Mouse (Mus musculus) heart, embryonic 14.5 days (tissue): Measurements from ENCODE around the gene Itpr2. TPM values are rescaled to one million over a fixed set of nuclear protein-coding genes. Genes with fewer than 3 reads are reported as not detected.
A peak's percentile ranks its signal among the peaks of the same experiment; 100 is the strongest.

Source experiments
- ATAC-seq: fragments of 200-750 bp; cut with Nextera tagmentation; 2 replicates; pipeline ENCODE4 v1.8.0; 2017; ENCODE audit warnings: low read depth, moderate TSS enrichment; ENCODE audit not compliant: insufficient number of reproducible peaks, insufficient read depth, low FRiP score
- H3K27ac ChIP-seq, 2 experiments: fragments of 200-500 bp in 1 of 2; fragments of 300-500 bp in 1 of 2; sonication (generic) in 1 of 2; replicated peaks in 1 of 2; 2 replicates each; pipeline ENCODE4 v1.5.1; 2012 to 2014; ENCODE audit warnings: low read depth in 2 of 2, low read length in 2 of 2, control low read depth in 1 of 2, mild to moderate bottlenecking in 1 of 2, mixed read lengths in 1 of 2; ENCODE audit not compliant: control insufficient read depth in 1 of 2, insufficient read depth in 1 of 2
- H3K27me3 ChIP-seq: fragments of 300-500 bp; sonication (generic); 2 replicates; pipeline ENCODE4 v1.6.1; 2014; ENCODE audit warnings: mild to moderate bottlenecking, low read length, control low read depth; ENCODE audit not compliant: control insufficient read depth, insufficient read depth
- H3K36me3 ChIP-seq: fragments of 300-500 bp; sonication (generic); 2 replicates; pipeline ENCODE4 v1.6.1; 2014; ENCODE audit warnings: mild to moderate bottlenecking, control low read depth, low read length, mixed read lengths; ENCODE audit not compliant: control insufficient read depth, insufficient read depth
- H3K4me1 ChIP-seq, 2 experiments: fragments of 200-500 bp in 1 of 2; fragments of 300-500 bp in 1 of 2; sonication (generic) in 1 of 2; 2 replicates each; pipeline ENCODE4 v1.6.1; 2012 to 2014; ENCODE audit warnings: low read length in 2 of 2, control low read depth in 1 of 2, mixed read lengths in 1 of 2; ENCODE audit not compliant: control insufficient read depth in 2 of 2, insufficient read depth in 2 of 2
- H3K4me2 ChIP-seq: fragments of 300-500 bp; sonication (generic); 2 replicates; pipeline ENCODE4 v1.6.1; 2014; ENCODE audit warnings: mild to moderate bottlenecking, low read length
- H3K4me3 ChIP-seq, 2 experiments: fragments of 200-500 bp in 1 of 2; fragments of 300-500 bp in 1 of 2; sonication (generic) in 1 of 2; 2 replicates each; pipeline ENCODE4 v1.5.1; 2012 to 2014; ENCODE audit warnings: low read length in 2 of 2, mild to moderate bottlenecking in 2 of 2, control low read depth in 1 of 2, low read depth in 1 of 2, moderate library complexity in 1 of 2; ENCODE audit not compliant: control insufficient read depth in 1 of 2, insufficient read depth in 1 of 2
- H3K9ac ChIP-seq: fragments of 300-500 bp; sonication (generic); 2 replicates; pipeline ENCODE4 v1.6.1; 2014; ENCODE audit warnings: mild to moderate bottlenecking, low read length
- H3K9me3 ChIP-seq: fragments of 300-500 bp; sonication (generic); 2 replicates; pipeline ENCODE4 v1.6.1; 2016; ENCODE audit warnings: low read length, control low read depth; ENCODE audit not compliant: control insufficient read depth
- WGBS: fragments of 180-500 bp; shearing (Covaris S2); extraction: QIAGEN DNeasy Blood & Tissue Kit; methylation state at CpG from one replicate; pipeline ENCODE4 v1.1.7; 2014; 5-methylcytosine and 5-hydroxymethylcytosine counted together
- polyA plus RNA-seq: library from polyadenylated mRNA; unstranded; fragments of >200 nt; fragmentation: Nextera tagmentation; extraction: Ambion mirVana; gene quantifications from 2 replicates; pipeline ENCODE4 v1.2.1, GENCODE M21; 2014

The Itpr2 gene
- polyA plus RNA-seq, 1 experiment from 2014 or later: 43.4 TPM

DNA sequence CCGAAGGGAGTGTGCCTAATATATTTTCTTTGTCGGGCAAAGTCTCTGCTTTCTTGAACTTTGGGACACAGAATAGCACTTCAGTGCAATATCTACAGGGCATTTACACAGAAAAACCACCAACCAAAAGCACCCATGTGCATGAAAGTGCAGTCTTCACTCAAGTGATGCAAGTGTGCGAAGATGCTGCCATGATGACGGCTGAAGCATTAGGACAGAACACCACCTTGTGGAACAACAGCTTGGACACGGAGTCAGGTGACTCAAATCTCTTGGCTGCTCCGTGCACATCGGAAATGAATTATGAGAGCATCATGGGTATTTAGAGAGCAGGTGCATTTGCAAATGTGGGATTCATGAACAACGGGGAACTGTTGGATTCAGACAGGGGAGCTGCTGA lies 420.4 kb downstream of the Itpr2 start:
- no peaks in the 10 kb centered on the region for H3K27me3 ChIP-seq
- H3K9me3 ChIP-seq: peaks cover 4% of the 10 kb centered on the region; the same call in 1 of the 2 replicates
- H3K27ac ChIP-seq: no peak overlapping the region
- H3K4me2 ChIP-seq: no peak overlapping the region
- peaks cover 15 to 16% of the 10 kb centered on the region in 2 experiments for H3K4me1 ChIP-seq
- H3K36me3 ChIP-seq: no peaks in the 10 kb centered on the region
- no peak overlapping the region for H3K4me3 ChIP-seq
- 89% methylated on average over 8 of the region's 8 CpGs for WGBS
- ATAC-seq: no peak
- no peak overlapping the region for H3K9ac ChIP-seq

DNA sequence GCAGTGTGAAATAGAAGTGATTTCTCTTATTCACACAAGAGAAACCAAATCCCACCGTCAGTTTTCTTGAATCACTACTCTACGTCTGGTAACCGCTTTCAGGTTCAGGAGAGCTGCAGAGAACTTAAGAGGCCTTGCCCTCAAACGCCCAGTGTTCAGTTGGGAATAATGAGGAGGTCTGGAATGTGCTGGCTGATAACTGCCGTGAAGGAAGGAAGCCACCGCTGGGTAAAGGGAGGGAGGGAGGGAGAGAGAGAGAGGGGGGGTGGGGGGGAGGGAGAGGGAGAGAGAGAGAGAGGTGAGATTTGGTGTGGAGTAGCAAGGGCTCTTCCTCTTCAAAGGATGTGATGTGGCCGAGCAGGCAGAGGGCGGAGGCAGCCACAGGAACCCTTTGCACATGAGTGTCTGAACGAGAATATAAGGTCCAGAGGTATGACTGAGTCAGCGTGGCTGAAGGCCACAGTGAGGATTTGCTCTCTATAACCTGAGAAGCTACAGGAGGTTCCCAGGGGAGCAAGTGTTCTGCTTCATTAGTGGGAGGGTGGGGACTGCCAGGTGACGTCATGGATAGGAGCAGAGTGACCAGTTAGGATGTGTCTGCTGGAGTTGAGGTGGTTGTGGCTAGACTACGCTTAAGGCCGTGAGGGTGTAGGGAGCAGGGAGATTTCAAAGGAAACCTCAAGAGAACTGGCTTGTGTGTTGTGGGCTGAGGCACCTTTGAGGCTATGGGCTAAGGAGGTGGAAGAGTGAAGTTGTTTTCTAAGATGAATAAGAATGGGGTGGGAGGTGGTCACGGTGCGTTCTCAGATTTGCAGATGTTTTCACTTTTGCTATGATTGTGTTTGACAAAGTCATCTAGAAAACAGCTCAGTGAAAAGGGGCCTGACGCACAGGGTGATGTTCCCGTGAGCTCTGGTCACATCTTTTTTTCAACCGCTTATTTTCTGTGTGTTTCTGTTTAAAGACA lies 421.2 kb downstream of the Itpr2 start:
- Histone ChIP-seq H3K27me3 (no peaks in the 10 kb centered on the region), H3K27ac (peak overlapping the region; percentile 75 to 82), H3K9me3 (peaks cover 7% of the 10 kb centered on the region), H3K4me1 (peaks cover 15 to 16% of the 10 kb centered on the region in 2 experiments), H3K4me3 (no peak overlapping the region), H3K9ac (peak overlapping the region; percentile 44), H3K4me2 (no peak overlapping the region), H3K36me3 (no peaks in the 10 kb centered on the region)
- WGBS: 49% methylated on average over 18 of the region's 18 CpGs
- ATAC-seq: peak; percentile 55; the same call in 1 of the 2 replicates

DNA sequence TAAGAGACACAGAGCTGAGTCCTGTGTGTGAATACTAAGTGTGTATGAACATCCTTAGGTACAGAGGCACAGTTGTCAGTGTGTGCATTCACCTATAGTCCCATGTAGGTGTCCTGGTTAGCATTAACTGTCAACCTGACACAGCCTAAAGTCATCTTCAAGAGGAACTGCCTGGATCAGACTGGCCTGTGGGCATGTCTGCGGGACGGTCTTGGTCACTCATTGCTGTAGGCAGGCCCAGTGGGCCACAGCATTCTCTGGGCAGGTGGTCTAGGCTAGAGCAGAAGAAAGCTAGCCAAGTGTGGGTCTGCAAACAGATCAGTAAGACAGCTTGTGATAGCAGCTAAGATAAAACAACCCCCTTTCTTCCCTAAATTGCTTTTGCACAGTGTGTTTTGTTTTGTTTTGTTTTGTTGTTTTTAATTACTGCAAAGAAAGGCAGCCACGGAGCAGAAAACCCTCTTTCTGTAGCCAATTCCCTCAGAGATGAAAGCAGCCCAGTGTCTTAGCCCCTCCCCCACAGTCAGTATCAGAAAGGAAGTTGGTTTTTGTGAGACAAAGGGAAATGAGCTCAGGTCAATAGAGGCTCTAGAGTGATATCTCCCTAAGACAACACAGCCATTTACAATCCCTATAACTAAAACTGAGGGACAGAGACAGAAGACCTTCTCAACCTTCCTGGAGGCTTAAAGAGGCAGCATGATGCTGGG lies 422.1 kb downstream of the Itpr2 start:
- WGBS: 43% methylated on average over 3 of the region's 3 CpGs
- Histone ChIP-seq H3K9ac (peak overlapping the region; percentile 44), H3K27me3 (no peaks in the 10 kb centered on the region), H3K36me3 (no peaks in the 10 kb centered on the region), H3K27ac (peak overlapping the region; percentile 75 to 82), H3K9me3 (peaks cover 9% of the 10 kb centered on the region), H3K4me2 (no peak overlapping the region), H3K4me1 (peaks cover 15 to 16% of the 10 kb centered on the region in 2 experiments), H3K4me3 (no peak overlapping the region)
- ATAC-seq: no peak

DNA sequence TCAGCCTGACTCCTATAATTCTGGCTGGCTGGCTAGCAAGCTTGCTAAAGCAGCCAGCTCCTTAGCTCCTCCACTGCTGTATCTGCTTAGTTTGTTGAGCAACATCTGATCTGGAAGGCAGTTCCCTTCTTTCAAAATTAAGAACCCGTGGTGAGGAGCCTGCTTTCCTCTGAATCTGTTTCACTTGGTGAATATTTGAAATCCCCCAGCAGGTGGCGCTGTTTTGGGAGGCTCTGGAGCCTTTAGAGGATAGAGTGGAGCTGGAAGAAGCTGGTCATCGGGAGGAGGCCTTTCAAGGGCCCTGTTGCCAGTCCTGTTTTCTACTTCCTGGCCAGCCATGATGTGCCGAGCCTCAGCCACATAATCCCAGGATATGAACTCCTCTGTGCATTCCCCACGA lies 422.8 kb downstream of the Itpr2 start:
- no peak overlapping the region for H3K4me2 ChIP-seq
- H3K27ac ChIP-seq: peak overlapping the region; percentile 31 to 82; a peak in 3 of 4 replicates
- H3K9ac ChIP-seq: no peak overlapping the region
- H3K9me3 ChIP-seq: peaks cover 9% of the 10 kb centered on the region
- peaks cover 15 to 16% of the 10 kb centered on the region in 2 experiments for H3K4me1 ChIP-seq
- H3K27me3 ChIP-seq: no peaks in the 10 kb centered on the region
- ATAC-seq: peak; percentile 55; the same call in 1 of the 2 replicates
- no peak overlapping the region for H3K4me3 ChIP-seq
- H3K36me3 ChIP-seq: no peaks in the 10 kb centered on the region
- 40% methylated on average over 5 of the region's 5 CpGs for WGBS

- no peaks in the 10 kb centered on the region for H3K27me3 ChIP-seq
- 92% methylated on average over 15 of the region's 15 CpGs for WGBS
- no peaks in the 10 kb centered on the region for H3K36me3 ChIP-seq
- no peak overlapping the region for H3K9ac ChIP-seq
- peaks cover 14% of the 10 kb centered on the region for H3K9me3 ChIP-seq
- no peak overlapping the region for H3K27ac ChIP-seq
- H3K4me2 ChIP-seq: no peak overlapping the region
- H3K4me1 ChIP-seq: peaks cover 15 to 16% of the 10 kb centered on the region in 2 experiments
- no peak overlapping the region for H3K4me3 ChIP-seq
- no peak for ATAC-seq
These were observed 423.9 kb downstream of the Itpr2 start for GRCm38 (mm10) chr6:146078136-146078535.

DNA sequence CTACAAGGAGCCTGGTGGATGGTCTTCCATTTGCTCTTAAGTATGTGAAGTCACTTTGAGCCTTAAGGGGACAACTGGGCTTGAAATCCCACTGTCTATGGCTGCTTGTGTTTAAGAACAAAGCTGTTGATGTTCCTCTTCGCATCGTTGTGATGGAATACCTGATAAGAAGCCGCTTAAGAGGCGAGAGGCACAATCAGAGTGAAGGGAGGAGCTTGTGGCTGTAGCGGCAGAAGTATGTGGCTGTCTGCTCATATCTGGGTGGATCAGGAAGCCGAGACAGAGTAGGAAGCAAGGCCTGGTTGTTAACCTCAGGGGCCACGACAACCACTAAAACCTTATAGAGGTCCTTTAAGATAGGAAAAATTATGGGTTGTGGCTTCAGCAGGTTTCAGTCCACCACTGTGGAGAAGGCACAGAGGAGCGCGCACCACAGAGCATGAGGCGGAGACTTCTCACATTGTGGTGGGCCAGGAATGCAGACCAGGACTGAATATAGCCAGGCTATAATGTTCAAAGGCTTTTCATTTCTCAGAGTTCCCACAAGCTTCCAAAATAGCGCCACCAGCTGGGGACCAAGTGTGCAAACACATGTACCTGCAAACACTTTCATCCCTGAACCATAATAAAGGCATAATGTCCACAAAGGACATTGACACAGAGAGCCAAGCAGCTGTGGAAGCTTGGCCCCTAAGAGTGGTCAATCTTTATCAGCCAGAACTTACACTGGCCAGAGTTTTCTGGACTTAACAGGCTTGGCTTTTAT lies 424.7 kb downstream of the Itpr2 start:
- no peak overlapping the region for H3K4me3 ChIP-seq
- H3K4me2 ChIP-seq: no peak overlapping the region
- H3K9me3 ChIP-seq: peaks cover 14% of the 10 kb centered on the region
- H3K9ac ChIP-seq: no peak overlapping the region
- 50% methylated on average over 11 of the region's 11 CpGs for WGBS
- H3K36me3 ChIP-seq: no peaks in the 10 kb centered on the region
- no peak for ATAC-seq
- no peak overlapping the region for H3K27ac ChIP-seq
- H3K27me3 ChIP-seq: no peaks in the 10 kb centered on the region
- peaks cover 15 to 16% of the 10 kb centered on the region in 2 experiments for H3K4me1 ChIP-seq

DNA sequence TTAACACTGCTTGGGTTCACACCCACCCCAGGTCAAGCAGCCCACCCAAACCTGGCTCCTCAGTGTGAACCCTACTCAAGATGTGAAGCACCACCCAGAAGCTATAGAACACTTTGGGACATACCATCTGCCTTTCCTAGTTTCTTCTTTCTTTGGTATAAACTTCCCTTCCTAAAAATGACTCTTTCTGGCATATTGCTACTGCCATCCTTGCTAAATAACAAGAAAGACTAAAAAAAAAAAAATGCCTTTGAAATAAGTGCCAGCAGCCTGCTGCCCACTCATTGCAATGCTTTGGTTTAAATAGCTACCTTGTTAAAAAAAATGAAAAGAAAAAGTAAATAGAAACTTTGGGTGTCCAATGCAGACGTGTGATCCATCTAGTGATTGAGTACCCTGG lies 429.2 kb downstream of the Itpr2 start:
- WGBS: 81% methylated on average over 1 of the region's 1 CpGs
- ATAC-seq: no peak

More for the DNA sequence above, 429.2 kb downstream of the Itpr2 start:
- Histone ChIP-seq H3K4me2 (no peak overlapping the region), H3K27me3 (no peaks in the 10 kb centered on the region), H3K4me1 (peaks cover 0 to 3% of the 10 kb centered on the region in 2 experiments; a peak in 1 of 4 replicates), H3K27ac (no peak overlapping the region), H3K36me3 (no peaks in the 10 kb centered on the region), H3K4me3 (no peak overlapping the region), H3K9me3 (peaks cover 14% of the 10 kb centered on the region), H3K9ac (no peak overlapping the region)
